Mouse (Mus musculus) liver, postnatal 0 days (tissue): ENCODE measurements at regions not wholly inside any gene's neighbourhood (a gene's known extent, or its start where the extent isn't known, plus 50 kb on each side); places are given as distances from the start of the nearest gene placed in this dataset.

Experiments used
- CTCF ChIP-seq: sonication (generic); IDR thresholded peaks from 2 replicates; pipeline ENCODE4 v1.5.1; 2016; ENCODE audit warnings: antibody characterized with exemption, low read depth
- EP300 ChIP-seq: IDR thresholded peaks from 2 replicates; pipeline ENCODE4 v1.6.1; 2016; ENCODE audit warnings: antibody characterized with exemption, low read depth, mild to moderate bottlenecking

GRCm38 (mm10) chr7:113637011-113637600 lies 123.5 kb downstream of the Far1 start:
- TF ChIP-seq EP300, result no peak
- no peak for TF ChIP-seq CTCF
